Mouse (Mus musculus): ENCODE data around the gene Rcan1. TPM values are rescaled to one million over a fixed set of nuclear protein-coding genes. Genes with fewer than 3 reads are reported as not detected.
"Not testable (repeated sequence)": the region's sequence is repeated elsewhere in the genome, so short reads cannot be mapped to it uniquely, and the experiment has no call there.

The Rcan1 gene
- polyA plus RNA-seq, 1 experiment = 24.9 TPM

DNA sequence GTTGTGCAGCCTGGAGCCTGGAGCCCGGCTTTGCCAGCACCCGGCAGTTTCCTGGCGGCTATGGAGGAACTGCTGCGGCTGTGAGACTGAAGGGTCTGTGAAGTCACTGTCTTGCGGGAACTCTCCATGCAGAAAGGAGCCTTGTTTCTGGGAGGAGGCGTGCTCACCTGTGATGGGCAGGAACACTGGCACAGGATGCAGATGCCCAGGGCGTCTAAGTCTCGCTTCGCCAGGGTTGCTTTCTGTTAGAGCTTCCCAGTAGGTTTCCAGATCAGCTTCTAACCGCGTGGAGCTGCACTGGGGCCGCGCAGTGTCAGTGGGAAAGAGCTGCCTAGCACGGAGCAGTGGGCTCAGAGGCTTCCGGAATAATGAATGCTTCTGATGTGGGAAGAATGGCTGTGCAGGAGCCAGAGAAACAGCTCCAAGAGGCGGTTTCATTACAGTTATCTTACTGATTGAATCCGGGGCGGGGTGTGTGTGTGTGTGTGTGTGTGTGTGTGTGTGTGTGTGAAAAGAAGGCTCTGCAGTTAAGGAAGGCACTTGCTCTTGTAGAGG lies 35.2 kb downstream of the Rcan1 start:
- no peak for DNase-seq (ENCODE audit: low spot score)

- no peak for DNase-seq (ENCODE audit: low spot score)
Observed at GRCm38 (mm10) chr16:92433176-92433575, 37.5 kb downstream of the Rcan1 start.

DNA sequence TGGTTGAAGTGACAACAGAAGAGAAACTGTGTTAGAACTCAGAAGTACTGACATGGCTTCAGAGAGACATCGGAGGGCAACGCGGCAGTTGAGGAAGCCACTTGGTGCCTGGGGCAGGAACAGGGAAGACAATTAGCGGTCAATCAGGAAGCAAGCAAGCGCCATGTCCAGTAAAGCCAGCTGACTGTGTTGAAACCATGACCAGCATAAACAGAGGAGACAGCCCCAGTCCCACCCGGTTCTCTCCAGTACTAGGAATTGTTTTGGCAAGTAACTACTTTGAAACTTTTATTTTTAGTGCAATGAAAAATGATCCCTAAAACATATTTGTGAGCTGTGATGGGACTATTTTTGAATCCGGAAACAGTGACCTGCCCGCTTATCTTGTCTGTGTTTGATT lies 39.9 kb downstream of the Rcan1 start:
- no peak for DNase-seq (ENCODE audit: low spot score)

GRCm38 (mm10) chr16:92428197-92428950 lies 42.3 kb downstream of the Rcan1 start:
- no peak for DNase-seq (ENCODE audit: low spot score)

- no peak for DNase-seq (ENCODE audit: low spot score)
Observed at GRCm38 (mm10) chr16:92426708-92427107, 44.0 kb downstream of the Rcan1 start.

DNA sequence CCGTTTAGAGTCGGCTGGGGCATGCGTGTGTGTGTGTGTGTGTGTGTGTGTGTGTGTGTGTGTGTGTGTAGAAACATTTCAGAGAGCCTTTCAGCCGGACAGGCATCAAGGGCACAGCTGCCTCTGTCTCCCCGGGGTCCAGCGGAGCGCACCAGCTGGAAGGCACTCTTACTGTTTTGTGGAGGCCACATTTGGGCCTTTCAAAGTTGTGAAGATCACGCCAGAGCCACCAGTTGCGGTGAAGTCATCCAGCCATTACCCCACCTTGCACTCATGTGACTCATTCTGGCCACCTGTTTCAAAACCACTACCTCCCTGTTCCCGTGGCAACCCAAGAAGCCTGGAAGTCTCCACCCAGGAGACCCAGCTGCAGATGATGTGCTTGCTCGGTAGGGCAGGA lies 44.8 kb downstream of the Rcan1 start:
- DNase-seq (ENCODE audit: low spot score) = no peak

- no peak for DNase-seq (ENCODE audit: low spot score)
Observed at GRCm38 (mm10) chr16:92423363-92423762, 47.3 kb downstream of the Rcan1 start.

GRCm38 (mm10) chr16:92422435-92423362 lies 48.0 kb downstream of the Rcan1 start:
- DNase-seq (ENCODE audit: low spot score) = no peak

GRCm38 (mm10) chr16:92421147-92421934 lies 49.3 kb downstream of the Rcan1 start:
- no peak for DNase-seq (ENCODE audit: low spot score)

- no peak for DNase-seq (ENCODE audit: low spot score)
Observed at GRCm38 (mm10) chr16:92420641-92421040, 50.0 kb downstream of the Rcan1 start.

GRCm38 (mm10) chr16:92419099-92419498 lies 51.6 kb downstream of the Rcan1 start:
- no peak for DNase-seq (ENCODE audit: low spot score)

- DNase-seq (ENCODE audit: low spot score) = no peak
Observed at GRCm38 (mm10) chr16:92417267-92417666, 53.4 kb downstream of the Rcan1 start.

GRCm38 (mm10) chr16:92415702-92416118 lies 55.0 kb downstream of the Rcan1 start:
- DNase-seq (ENCODE audit: low spot score) = no peak

DNA sequence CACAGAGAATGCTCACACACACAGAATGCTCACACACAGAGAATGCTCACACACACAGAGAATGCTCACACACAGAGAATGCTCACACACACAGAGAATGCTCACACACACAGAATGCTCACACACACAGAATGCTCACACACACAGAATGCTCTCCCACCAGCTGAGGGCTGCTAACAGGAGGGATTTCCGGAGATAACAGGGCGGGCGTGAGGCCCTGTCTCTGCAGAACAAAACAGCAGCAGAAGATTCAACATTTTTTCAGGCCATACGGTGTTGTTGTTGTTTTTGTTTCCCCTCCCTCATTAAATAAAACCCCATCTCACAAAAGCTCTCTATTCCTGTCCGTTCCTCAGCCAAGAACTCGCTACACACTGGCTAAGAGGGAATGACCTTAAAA lies 55.6 kb downstream of the Rcan1 start:
- not testable (repeated sequence) for DNase-seq (ENCODE audit: low spot score)

- DNase-seq (ENCODE audit: low spot score) = no peak
Observed at GRCm38 (mm10) chr16:92412888-92413287, 57.8 kb downstream of the Rcan1 start.

GRCm38 (mm10) chr16:92411981-92412706 lies 58.5 kb downstream of the Rcan1 start:
- DNase-seq (ENCODE audit: low spot score) = no peak

DNA sequence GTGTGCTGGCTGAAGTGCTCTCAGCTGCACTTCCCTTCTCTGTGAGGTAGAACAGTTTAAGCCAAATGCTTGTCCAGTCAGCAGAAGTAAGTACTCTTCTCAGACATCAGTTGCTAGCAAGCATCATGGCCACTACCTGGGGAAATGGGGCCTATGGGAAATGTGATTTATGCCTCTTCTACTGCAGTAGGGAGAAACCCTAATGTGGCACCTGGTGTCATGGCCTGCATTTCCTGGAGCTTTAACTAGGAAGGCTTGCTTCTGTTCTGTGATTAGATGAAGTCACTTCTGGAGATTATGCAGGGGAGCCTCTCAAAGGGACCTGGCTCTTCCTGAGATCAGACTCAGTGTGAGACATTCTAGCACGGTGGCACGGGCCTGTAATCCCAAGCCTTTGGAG lies 60.3 kb downstream of the Rcan1 start:
- no peak for DNase-seq (ENCODE audit: low spot score)

DNA sequence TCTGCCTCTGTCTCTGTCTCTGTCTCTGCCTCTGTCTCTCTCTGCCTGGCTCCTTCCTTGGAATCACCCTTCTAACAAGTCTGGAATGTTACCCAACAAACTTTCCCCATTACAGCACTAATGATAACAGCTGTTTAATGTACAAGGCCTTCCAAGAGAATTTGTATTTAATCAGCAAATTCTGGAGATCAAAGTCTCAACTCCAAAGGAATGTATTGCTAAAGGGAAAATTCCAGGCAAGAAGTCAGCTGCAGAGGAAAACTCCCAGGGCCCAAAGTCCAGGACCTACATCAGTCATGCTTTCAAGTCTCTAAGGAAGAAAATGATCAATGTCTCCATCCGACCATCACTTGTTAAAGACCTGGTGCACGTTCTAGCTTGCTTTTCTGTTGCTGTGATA lies 62.8 kb downstream of the Rcan1 start:
- DNase-seq (ENCODE audit: low spot score) = no peak

DNA sequence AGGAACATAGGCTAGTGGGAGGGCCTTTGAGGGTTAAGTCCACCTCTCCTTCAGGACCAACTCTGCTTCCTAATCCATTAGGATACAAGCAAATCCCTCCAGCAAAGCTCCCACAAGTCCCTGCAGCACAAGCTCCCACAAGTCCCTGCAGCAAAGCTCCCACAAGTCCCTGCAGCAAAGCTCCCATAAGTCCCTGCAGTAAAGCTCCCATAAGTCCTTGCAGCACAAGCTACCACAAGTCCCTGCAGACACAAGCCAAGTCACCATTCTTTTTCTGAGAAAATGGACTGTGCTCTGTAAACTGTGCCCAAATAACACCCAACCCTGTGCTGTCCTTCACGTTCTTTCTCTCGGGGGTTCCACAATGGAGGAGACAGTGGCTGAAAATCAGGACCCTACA lies 66.5 kb downstream of the Rcan1 start:
- no peak for DNase-seq (ENCODE audit: low spot score)

- no peak for DNase-seq (ENCODE audit: low spot score)
Observed at GRCm38 (mm10) chr16:92403069-92403468, 67.6 kb downstream of the Rcan1 start.

DNA sequence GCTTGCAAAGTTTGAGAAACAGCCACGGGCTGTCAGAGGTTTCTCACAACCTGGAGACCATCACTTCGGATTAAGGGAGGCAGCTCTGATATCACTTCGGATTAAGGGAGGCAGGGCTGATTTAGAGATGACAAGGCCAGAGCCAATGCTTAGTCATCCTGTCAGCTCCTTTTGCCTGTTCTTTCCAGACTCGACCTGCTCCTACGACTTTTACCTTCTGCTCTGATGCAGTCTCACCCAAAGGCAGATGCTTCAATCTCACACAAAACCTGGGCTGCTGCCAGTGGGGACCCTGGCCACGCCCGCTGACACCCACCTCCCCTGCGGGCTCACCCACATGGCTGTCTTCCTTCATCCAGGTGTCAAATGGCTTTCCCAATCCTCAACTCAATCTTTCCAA lies 68.5 kb downstream of the Rcan1 start:
- DNase-seq (ENCODE audit: low spot score) = no peak

Measured in urinary bladder, adult 2 months (tissue).